Mouse (Mus musculus): ENCODE results near the gene Tmem262.

The Tmem262 gene

DNA sequence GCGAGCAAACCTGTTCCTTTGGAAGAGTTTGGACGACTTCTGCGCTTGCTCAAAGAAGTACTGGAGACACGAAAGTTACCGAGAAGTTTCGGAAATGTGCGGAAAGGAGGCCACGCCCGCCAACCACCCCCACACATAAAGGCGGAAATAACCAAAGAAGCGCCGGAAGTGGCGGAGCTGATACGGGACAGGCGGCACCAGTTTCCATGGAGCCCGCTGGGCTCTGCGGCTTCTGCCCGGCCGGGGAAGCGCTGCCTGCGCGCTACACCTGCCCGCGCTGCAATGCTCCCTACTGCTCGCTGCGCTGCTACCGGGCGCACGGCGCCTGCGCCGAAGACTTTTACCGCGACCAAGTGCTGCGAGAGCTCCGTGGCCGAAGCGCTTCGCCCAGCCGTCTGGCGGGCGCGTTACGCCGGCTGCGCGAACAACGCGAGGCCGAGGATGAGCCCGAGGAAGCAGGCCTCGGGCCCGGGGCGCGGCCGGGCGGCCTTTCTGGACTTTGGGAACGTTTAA, 18.8 kb upstream of the Tmem262 start, which contains the start of gene Znhit2:
TSS of gene Znhit2 (plus strand) at position 172 of the 513 bp plus-strand sequence.
- DNase-seq (ENCODE audit: low read depth, low spot score): peak; percentile 75

DNA sequence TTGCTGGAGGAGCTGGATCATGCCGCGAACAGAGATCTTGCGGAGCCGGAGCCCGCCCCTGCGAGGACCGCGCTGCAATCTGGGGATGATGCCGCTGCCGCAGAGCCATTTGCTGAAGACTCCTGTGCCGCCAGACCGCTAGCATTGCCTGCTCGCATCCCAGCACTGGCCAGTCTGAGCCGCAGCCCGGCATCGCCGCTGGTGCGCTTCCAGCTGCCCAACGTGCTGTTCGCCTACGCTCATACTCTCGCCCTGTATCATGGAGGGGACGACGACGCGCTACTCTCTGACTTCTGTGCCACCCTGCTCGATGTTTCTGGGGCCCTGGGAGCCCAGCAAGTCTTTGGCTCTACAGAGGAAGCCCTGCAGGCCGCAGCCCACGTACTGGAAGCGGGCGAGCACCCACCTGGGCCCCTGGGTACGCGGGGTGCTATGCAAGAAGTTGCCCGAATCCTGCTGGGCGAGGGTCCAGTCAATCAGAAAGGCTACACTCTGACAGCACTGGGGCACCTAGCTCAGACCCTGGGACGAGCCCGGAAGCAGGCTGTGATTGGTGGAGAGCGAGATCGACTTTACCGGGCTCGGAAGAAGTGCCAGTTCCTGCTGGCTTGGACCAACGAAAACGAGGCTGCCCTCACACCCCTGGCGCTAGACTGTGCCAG, 18.1 kb upstream of the Tmem262 start:
- DNase-seq (ENCODE audit: low read depth, low spot score): no peak

DNA sequence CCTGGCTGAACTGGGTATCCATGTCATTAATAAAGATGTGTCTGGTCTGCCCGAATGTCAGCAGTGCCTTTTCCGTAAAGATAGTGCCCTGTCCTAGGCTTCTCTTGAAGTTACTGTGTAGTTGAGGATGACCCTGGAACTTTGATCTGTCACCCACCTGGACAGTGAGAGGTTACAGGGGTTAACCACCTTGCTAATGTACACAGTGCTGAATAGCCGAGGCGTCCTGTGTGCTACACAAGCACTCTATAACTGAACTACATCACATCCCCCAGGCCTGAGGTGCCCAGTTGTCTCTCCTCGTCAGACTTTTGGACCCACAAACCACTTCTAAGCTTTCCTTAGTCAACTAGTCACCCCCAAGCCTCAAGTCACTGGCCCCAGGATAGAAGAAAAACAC, 17.4 kb upstream of the Tmem262 start:
- DNase-seq (ENCODE audit: low read depth, low spot score): no peak

DNA sequence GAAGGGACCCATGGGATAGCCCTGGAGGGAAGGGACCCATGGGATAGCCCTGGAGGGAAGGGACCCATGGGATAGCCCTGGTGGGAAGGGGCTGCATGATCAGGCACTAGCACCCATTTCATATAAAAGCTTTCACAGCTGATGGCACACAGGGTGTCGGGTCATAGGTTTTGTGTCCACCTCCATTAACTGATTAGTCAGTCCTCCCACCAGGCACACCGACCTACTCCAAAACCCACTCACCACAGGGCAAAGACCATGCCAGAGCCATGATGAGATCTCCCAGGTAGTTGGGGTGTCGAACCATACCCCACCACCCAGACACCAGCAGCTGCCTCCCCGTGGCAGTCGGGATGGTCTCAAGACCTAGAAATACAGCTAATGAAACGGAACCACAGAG, 16.8 kb upstream of the Tmem262 start:
- no peak for DNase-seq (ENCODE audit: low read depth, low spot score)

DNA sequence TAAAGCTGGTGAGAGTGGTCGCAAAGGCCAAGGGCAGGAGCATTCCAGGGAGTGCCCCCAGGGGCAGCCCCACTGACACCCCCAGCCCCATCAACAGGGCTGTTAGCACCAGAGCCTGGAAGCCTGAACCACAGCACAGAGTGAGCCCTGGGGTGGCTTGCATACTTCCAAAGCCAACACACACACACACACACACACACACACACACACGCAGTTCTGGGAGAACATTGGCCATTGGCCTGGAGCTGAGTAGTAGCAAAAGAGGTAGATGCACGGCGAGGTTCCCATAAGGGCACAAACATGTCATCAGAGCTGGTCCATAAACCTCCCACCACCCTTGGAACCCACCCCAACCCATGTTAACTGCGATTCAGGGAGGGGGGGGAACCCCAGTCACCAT, 13.3 kb upstream of the Tmem262 start:
- no peak for DNase-seq (ENCODE audit: low read depth, low spot score)

DNA sequence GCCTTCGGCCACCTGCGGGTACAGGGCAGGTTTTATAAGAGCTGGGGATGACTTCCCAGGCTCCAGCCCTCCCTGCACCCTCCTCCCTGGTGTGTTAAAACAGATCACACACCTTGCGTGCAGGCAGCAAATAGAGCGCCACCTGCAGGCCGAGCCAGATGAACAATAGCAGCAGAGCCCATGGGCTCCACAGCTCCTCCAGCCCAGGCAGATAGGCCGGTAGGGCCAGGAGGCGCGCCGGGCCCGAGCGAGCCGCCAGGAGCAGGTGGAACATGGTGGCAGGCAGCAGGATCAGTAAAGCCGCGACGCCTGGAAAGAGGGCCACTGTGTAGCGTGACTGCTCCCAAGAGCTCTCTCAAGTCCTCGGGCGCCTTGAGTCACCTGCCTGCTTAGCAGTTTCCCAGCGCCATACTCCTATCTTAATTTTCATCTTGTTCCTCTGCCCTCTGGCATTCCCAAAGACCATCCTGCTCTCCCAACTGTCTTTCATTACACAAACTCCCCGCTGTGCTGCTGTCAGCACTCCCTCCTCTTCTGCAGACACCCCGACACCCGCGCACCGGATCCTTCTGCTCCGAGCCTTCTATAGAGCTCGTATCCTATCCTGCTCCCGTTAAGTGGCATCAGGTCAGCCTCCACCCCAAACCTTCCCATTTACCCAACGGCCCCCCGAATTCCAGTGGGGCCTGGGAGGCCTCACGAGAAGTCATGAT, 12.7 kb upstream of the Tmem262 start:
- DNase-seq (ENCODE audit: low read depth, low spot score): peak; percentile 84

DNA sequence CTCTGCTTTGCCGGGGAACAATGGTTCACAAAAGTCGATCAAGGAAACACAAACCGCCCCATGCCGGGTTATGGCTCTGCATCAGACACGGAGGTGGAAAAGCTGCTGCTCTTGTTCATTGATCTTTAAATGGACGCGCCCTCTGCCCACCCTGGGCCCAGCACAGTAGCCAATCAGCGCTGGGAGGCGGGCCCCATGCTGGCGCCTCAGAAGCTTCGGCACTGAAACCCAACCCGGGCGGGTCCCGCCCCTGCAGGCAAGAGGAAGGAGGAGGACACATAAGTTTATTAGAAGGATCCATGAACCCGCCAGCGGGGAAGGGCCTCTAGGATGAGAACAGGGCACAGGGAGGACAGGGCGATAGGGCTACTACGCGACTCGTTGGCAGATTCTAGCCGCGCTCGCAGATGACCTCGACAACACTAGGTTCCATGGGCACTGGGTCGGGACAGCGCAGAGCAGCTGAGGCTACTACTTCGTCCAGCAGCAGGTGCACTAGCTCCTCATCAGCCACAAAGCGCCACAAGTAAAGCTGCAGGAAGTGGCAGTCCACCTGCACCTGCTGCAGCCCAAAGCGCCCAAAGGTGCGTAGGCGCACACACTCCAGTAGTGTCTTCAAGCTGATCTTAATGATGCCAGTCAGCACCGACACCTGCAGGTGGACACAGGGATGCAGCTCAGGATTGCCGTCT, 12.0 kb upstream of the Tmem262 start, which contains the start of gene Tm7sf2:
TSS of gene Tm7sf2 (minus strand) at position 650 of the 692 bp plus-strand sequence.
- peak; percentile 78 for DNase-seq (ENCODE audit: low read depth, low spot score)

DNA sequence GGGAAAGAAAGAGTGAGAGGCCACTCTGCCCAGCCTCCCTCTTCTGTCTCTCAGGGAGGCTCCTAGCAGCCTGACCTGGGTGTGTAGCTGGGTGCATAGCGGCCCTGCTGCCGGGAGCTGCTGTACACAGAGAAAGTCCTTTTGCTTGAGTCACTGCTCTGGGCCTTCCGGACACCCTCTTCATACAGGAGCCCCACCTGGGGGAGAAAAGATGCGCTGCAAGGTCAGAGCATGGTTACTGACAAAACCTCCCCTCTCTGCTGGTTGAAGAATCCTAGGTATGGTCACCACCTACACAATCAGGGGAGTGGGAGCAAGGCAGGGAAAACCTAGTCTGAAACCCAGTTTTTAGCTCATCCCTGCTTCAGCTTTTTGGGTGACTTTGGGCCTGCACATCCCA, 10.9 kb upstream of the Tmem262 start:
- DNase-seq (ENCODE audit: low read depth, low spot score): no peak

DNA sequence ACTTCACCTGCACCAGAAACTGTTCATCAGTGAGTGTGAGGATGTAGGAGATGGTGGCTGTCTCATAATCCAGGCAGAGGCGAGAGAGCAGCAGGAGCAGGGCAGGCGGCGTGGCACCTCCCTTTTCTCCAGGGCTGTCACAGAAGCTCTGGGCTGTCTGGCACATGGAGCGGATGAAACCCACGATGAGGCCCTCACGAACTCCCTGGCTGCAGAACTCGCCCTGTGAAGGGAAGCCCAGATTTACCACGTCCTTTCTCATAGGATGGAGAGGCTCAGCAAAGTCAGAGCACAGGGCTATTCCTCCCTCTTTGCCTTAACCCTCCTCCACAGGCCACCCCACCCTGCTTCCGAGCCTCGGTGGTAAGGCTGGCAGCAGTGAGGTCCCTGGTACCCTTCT, 10.0 kb upstream of the Tmem262 start:
- no peak for DNase-seq (ENCODE audit: low read depth, low spot score)

DNA sequence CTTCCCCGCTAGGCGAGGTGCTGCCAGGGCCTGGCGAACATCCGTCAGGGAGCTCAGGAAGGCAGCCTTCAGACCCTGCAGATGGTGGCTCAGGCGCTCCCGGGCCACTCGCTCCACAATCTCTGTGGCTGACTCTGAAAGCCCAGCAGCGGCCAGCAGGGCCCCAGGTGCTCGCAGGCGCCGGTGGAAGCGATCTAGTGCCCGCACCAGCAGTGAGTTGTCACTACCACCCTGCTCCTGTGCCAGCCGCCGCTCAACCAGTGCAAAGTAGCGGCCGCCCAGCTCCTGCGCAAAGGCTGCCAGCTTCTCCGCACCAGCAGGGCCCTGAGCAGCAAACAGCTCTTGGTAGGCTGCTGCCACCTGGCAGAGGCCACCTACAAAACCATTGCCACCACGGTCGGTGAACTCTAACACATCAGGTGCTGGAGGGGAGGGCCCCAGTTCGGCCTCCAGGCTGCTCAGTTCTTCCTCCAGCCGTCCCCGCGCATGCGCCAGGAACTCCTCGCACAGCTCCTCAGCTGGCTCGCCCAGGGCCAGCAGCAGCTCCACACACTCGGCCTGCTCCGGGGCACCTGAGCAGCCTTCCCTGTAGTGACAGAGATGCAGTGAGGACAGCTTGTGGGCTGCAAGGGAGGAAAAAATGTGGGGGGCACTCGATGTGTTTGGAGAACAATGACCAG, 9.1 kb upstream of the Tmem262 start:
- no peak for DNase-seq (ENCODE audit: low read depth, low spot score)

DNA sequence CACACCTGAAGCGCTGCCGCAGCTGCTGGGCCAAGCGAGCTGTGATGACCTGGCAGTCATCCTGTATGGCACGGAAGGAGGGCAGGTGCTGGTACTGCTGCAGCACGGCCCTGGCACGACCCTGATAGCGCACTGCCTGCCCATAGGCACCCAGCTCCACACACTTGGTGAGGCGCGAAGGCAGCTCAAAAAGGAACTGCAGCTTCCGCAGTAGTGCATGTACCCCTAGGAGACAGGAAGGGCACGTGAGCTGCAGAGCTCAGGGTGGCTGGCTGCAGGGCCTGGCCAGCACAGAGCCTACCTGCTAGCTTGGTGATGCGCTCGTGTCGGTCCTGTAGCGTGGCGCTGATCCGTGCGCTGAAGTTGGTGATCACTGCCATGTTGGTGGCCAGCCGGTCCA, 8.6 kb upstream of the Tmem262 start:
- no peak for DNase-seq (ENCODE audit: low read depth, low spot score)

DNA sequence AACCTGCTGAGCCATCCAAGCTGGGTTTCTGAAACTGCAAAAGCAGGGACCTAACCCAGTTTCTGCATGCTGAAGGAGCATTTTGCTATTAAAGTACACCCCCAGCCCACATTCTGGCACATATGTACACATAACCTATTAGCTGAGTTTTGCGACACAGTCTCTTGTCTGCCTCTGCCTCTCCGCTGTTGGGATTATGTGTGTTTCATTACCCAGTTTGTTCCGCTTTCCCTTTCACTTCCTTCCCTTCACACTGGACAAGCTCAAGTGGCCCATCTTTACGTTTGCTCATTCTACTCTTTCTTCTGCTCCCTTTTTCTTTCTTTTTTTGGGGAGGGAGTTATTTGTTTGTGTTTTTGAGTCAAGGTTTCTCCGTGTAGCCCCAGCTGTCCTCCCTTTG, 5.9 kb upstream of the Tmem262 start:
- no peak for DNase-seq (ENCODE audit: low read depth, low spot score)

DNA sequence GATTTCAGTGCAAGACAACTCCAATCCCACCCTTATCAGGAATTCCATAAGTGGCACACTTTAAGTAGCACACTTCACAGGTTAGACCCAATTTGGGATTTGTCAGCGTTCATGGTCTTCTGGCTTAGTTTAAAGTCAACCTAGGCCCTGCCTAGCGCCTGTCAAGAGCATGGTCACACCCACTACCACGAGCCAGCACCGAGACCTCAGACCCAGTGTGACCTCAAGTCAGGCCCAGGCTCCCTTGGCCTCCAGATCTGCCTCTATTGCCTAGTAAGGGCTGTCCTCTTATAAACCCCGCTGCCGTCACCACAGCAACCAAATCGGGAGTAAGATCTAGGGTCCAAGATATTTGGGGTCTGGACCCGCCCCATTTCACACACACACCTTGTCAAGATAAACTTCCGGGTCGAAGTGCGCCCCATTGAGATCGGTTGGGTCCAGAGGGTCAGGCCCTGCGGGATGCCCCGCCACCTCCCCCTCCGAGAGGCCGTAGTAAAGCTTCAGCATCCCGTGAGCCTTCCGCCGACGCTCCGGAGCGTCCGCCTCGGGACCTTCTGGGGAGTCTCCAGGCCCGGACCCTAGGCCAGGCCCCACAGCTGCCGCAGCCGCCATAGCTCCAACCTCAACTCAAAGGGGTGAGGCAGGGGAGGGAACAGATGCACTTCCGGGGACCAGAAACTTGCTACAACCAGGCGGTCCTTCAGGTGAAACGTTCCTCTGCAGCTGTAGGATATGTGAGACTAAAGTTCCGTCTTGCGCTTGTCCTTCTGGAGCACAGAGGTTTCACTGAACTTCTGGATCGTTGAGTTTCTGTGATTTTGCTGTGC, 3.1 kb upstream of the Tmem262 start, which contains the start of gene Vps51:
TSS of gene Vps51 (minus strand) at position 668 of the 830 bp plus-strand sequence.
- DNase-seq (ENCODE audit: low read depth, low spot score): peak; percentile 72

DNA sequence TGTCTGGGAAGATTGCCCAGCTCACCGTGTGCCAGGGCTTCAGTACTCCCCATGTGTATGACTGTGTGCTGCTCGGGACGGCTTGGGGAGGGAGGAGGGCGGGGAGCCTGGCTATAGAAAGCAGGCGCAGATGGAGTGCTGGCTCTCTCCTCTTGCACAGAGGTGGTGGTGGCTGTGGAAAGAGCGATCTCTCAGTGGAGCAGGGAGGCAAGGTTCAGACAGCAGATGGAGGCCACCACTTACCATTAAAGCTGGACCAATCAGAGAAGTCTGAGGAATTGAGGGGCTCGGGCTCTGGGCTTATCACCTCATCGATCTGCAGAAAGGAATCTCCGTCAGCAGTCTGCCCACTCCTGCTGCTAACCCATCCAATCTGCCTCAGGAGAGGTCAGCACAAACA, 2.3 kb downstream of the Tmem262 start, which contains the start of gene Gm28374:
TSS of gene Gm28374 (minus strand) at position 101 of the 400 bp plus-strand sequence.
- DNase-seq (ENCODE audit: low read depth, low spot score): no peak

DNA sequence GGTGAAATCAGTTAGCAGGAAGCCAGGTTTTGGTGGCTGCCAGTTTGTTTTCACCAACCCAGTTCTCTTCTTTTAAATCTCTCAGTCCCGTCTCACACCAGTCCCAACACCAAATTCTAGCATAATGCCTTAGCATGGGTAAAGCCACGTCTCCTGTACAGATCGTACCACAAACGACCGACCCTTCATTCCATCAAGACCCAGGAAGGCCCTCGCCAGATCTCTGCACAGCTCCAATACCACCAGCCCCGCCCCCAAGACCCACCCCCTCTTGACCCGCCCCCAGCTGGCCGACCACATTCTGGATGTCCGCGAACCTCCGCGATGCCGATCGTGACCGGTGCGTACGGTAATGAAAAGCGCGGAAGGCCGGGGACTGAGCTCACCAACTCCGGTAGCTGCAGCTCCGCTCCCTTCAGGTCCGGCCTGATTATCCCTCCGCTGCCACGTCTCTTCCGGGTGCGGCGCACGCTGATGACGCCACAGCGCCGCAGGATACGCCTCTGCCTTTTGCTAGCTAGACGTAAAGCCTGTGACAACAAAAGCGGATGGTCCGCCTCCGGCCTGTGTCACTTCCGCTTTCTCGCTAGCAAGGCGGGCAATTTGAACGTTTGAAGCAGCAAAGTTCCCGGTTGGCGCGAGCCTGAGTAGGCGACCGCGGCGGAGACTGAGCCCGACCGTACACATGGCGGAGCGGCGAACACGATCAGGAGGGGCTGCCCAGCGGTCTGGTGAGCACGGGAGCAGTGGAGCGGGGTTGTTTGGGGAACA, 4.8 kb downstream of the Tmem262 start, which contains the start of the genes Zfpl1 and Cdca5:
TSS of gene Zfpl1 (minus strand) at position 479 of the 771 bp plus-strand sequence.
TSS of gene Cdca5 (plus strand) at position 506 of the 771 bp plus-strand sequence.
- DNase-seq (ENCODE audit: low read depth, low spot score): peak; percentile 98

DNA sequence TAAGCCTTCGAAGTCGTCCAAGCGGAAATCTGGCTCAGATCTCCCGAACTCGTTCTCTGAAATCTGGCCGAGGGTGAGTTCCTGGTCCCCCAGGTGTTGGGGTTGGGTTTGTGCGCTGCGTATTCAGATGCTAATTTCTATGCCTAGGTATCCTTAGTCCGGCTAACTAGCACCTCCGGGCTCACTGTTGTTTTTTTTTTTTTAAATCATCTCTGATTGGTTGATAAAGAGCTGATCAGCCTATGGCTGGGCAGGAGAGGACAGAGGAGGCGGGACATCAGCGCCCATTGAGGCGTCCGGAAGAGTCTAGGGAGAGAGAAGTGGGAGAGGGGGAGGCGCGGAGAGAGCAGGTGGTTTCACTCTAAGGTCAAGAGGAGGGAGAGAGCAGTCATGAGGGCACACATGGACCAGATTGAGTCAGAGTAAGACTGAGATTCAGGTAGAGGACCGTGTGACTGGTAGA, 5.6 kb downstream of the Tmem262 start:
- peak; percentile 65 for DNase-seq (ENCODE audit: low read depth, low spot score)

DNA sequence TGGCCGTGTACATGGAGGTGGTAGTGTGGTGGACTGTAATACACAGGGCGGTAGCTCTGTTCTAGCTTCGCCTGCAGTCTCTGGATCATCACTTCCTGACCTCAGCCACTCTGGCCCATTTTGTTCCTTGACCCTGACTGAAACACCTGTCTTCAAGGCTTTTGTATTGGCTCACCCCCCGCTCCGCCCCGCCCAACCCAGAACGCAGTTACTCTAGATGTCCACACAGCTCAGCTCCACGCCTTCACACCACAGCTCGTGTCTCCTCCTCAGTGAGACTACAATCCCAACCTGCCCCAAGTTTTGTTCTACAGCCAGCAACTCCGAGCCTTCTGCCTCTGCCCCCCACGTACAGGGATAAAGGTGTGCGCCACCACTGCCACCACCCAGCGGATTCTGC, 9.0 kb downstream of the Tmem262 start:
- no peak for DNase-seq (ENCODE audit: low read depth, low spot score)

DNA sequence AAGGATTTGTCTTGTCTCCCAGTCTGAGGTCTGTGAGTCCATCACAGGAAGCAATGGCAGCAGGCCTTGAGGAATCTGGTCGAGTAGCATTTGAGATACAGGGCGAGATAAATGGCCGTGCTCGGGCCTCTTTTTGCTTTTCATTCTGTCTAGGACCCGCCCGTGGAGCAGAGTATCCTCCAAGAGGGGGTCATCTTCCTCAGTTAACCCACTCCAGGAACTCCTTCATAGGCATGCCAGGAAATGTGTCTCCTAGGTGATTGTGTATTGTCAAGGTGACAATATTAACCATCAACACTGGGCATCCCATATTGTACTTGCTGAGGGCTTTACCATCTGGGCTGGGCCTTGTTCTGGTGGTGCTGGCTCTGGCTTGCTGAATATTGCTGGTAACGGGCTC, 14.3 kb downstream of the Tmem262 start, which contains the start of gene AC131692.1:
TSS of gene AC131692.1 (plus strand) at position 301 of the 400 bp plus-strand sequence.
- DNase-seq (ENCODE audit: low read depth, low spot score): no peak

DNA sequence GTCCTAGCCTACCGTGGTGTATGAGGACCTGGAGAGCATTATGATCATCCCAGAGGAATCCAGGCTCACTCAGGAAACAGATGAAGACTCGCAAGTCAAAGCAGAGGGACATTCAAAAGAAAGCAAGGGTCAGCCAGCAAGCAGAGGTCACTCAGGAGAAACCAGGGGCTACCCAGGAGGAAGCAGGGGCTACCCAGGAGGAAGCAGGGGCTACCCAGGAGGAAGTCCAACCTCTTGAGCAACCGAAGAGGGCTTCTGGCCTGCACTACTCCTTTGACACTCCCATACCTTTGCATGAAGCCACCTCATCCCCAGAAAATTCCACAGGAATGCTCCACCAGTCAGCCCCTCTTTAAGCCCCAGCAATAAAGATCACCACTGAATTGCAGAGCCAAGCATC, 18.0 kb downstream of the Tmem262 start:
- no peak for DNase-seq (ENCODE audit: low read depth, low spot score)

DNA sequence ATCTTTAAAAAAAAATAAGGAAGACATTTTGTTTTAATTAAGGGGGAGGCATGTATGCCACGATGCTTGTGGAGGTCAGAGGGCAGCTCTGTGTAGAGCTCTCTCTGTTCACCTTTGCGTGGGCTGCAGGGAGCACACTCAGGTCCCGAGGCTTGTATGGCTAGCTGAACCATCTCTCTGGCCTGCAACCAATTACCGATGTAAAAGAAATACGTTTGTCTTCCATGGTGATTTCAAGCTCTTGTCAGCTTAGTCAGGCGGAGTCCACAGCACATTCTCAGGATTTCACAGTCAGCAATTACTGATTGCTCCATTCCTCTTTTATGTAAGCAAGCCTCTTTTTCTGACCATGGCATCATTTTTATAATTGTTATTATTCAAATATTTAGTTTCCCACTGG, 21.4 kb downstream of the Tmem262 start:
- DNase-seq (ENCODE audit: low read depth, low spot score): no peak
